Mouse (Mus musculus): ENCODE results near the gene Luzp4.
"Not testable (repeated sequence)": the region's sequence is repeated elsewhere in the genome, so short reads cannot be mapped to it uniquely, and the experiment has no call there.

Gene Luzp4

GRCm38 (mm10) chrX:148857340-148857739 lies at the start of gene Luzp4:
Luzp4 (plus strand) TSS chrX:148857640.
- in situ Hi-C loops (cut with MboI; ENCODE audit: unreplicated experiment in 2 of 2) = not testable (repeated sequence)

GRCm38 (mm10) chrX:148841801-148842200 lies 15.6 kb upstream of the Luzp4 start:
- in situ Hi-C loops (cut with MboI; ENCODE audit: unreplicated experiment in 2 of 2) = not testable (repeated sequence)

All from v-Abl transformed pro-B cells (cell line).